Mouse (Mus musculus) G1E-ER4 (cell line): ENCODE results near the gene Sfmbt2. TPM values are rescaled to one million over a fixed set of nuclear protein-coding genes. Genes with fewer than 3 reads are reported as not detected.

Experiments
- GATA1 ChIP-seq: IDR thresholded peaks from one replicate; pipeline ENCODE4 v1.8.0; 2012; ENCODE audit warnings: low read length, inconsistent platforms
- polyA plus RNA-seq: library from polyadenylated mRNA; stranded (reverse); fragments of >175 nt; gene quantifications from 2 replicates; pipeline ENCODE4 v1.2.3, GENCODE M21; 2012

Gene Sfmbt2
- polyA plus RNA-seq, 1 experiment: 28.4 TPM

GRCm38 (mm10) chr2:10366284-10366683 is 4.0 kb upstream of the Sfmbt2 start:
- no peak for TF ChIP-seq GATA1

GRCm38 (mm10) chr2:10369676-10370075 is 634 bp upstream of the Sfmbt2 start:
- no peak for TF ChIP-seq GATA1

GRCm38 (mm10) chr2:10370687-10371458 is 563 bp downstream of the Sfmbt2 start:
- no peak for TF ChIP-seq GATA1

- no peak for TF ChIP-seq GATA1
These were observed 1.1 kb downstream of the Sfmbt2 start for GRCm38 (mm10) chr2:10371459-10371817.

GRCm38 (mm10) chr2:10371899-10372298 is 1.6 kb downstream of the Sfmbt2 start:
- no peak for TF ChIP-seq GATA1

GRCm38 (mm10) chr2:10372321-10372723 is 2.0 kb downstream of the Sfmbt2 start:
- no peak for TF ChIP-seq GATA1

GRCm38 (mm10) chr2:10372776-10373507 is 2.6 kb downstream of the Sfmbt2 start:
- no peak for TF ChIP-seq GATA1

- TF ChIP-seq GATA1: no peak
These were observed 3.3 kb downstream of the Sfmbt2 start for GRCm38 (mm10) chr2:10373508-10374206.

GRCm38 (mm10) chr2:10374207-10375023 is 4.1 kb downstream of the Sfmbt2 start:
- TF ChIP-seq GATA1: no peak

- no peak for TF ChIP-seq GATA1
These were observed 4.7 kb downstream of the Sfmbt2 start for GRCm38 (mm10) chr2:10375024-10375372.

- TF ChIP-seq GATA1: no peak
These were observed 19.7 kb downstream of the Sfmbt2 start for GRCm38 (mm10) chr2:10389988-10390387.

GRCm38 (mm10) chr2:10390791-10391190 is 20.5 kb downstream of the Sfmbt2 start:
- TF ChIP-seq GATA1: no peak

- TF ChIP-seq GATA1: no peak
These were observed 24.8 kb downstream of the Sfmbt2 start for GRCm38 (mm10) chr2:10395143-10395542.

- no peak for TF ChIP-seq GATA1
These were observed 27.5 kb downstream of the Sfmbt2 start for GRCm38 (mm10) chr2:10397790-10398189.

GRCm38 (mm10) chr2:10406151-10406550 is 35.8 kb downstream of the Sfmbt2 start:
- no peak for TF ChIP-seq GATA1

- TF ChIP-seq GATA1: no peak
These were observed 39.1 kb downstream of the Sfmbt2 start for GRCm38 (mm10) chr2:10409422-10409821.

GRCm38 (mm10) chr2:10410069-10410468 is 39.8 kb downstream of the Sfmbt2 start:
- no peak for TF ChIP-seq GATA1
